Mouse (Mus musculus): ENCODE results near the gene Slc6a6. TPM values are rescaled to one million over a fixed set of nuclear protein-coding genes. Genes with fewer than 3 reads are reported as not detected.

Gene Slc6a6
- total RNA-seq, 2 experiments from 2014 or later, result 9.8 to 25.6 TPM

GRCm38 (mm10) chr6:91694610-91695009 lies 10.8 kb downstream of the Slc6a6 start:
- no peak for ATAC-seq (replicated peaks; ENCODE audit: low FRiP score, poor library complexity, severe bottlenecking)

GRCm38 (mm10) chr6:91698831-91699230 lies 15.0 kb downstream of the Slc6a6 start:
- ATAC-seq (replicated peaks; ENCODE audit: low FRiP score, poor library complexity, severe bottlenecking), result no peak

- no peak for ATAC-seq (replicated peaks; ENCODE audit: low FRiP score, poor library complexity, severe bottlenecking)
These were observed 15.8 kb downstream of the Slc6a6 start for GRCm38 (mm10) chr6:91699482-91700200.

GRCm38 (mm10) chr6:91700823-91701621 lies 17.2 kb downstream of the Slc6a6 start:
- ATAC-seq (replicated peaks; ENCODE audit: low FRiP score, poor library complexity, severe bottlenecking), result no peak

GRCm38 (mm10) chr6:91703459-91703858 lies 19.6 kb downstream of the Slc6a6 start:
- no peak for ATAC-seq (replicated peaks; ENCODE audit: low FRiP score, poor library complexity, severe bottlenecking)

- ATAC-seq (replicated peaks; ENCODE audit: low FRiP score, poor library complexity, severe bottlenecking), result no peak
These were observed 20.6 kb downstream of the Slc6a6 start for GRCm38 (mm10) chr6:91704446-91704845.

- ATAC-seq (replicated peaks; ENCODE audit: low FRiP score, poor library complexity, severe bottlenecking), result no peak
These were observed 21.8 kb downstream of the Slc6a6 start for GRCm38 (mm10) chr6:91705651-91706050.

- no peak for ATAC-seq (replicated peaks; ENCODE audit: low FRiP score, poor library complexity, severe bottlenecking)
These were observed 22.4 kb downstream of the Slc6a6 start for GRCm38 (mm10) chr6:91706072-91706776.

- no peak for ATAC-seq (replicated peaks; ENCODE audit: low FRiP score, poor library complexity, severe bottlenecking)
These were observed 23.5 kb downstream of the Slc6a6 start for GRCm38 (mm10) chr6:91707276-91707885.

- no peak for ATAC-seq (replicated peaks; ENCODE audit: low FRiP score, poor library complexity, severe bottlenecking)
These were observed 24.2 kb downstream of the Slc6a6 start for GRCm38 (mm10) chr6:91707886-91708564.

- ATAC-seq (replicated peaks; ENCODE audit: low FRiP score, poor library complexity, severe bottlenecking), result no peak
These were observed 25.1 kb downstream of the Slc6a6 start for GRCm38 (mm10) chr6:91708919-91709318.

- ATAC-seq (replicated peaks; ENCODE audit: low FRiP score, poor library complexity, severe bottlenecking), result no peak
These were observed 26.6 kb downstream of the Slc6a6 start for GRCm38 (mm10) chr6:91710345-91710930.

GRCm38 (mm10) chr6:91712097-91712854 lies 28.4 kb downstream of the Slc6a6 start:
- no peak for ATAC-seq (replicated peaks; ENCODE audit: low FRiP score, poor library complexity, severe bottlenecking)

- ATAC-seq (replicated peaks; ENCODE audit: low FRiP score, poor library complexity, severe bottlenecking), result no peak
These were observed 29.0 kb downstream of the Slc6a6 start for GRCm38 (mm10) chr6:91712855-91713331.

- ATAC-seq (replicated peaks; ENCODE audit: low FRiP score, poor library complexity, severe bottlenecking), result no peak
These were observed 29.6 kb downstream of the Slc6a6 start for GRCm38 (mm10) chr6:91713370-91713896.

GRCm38 (mm10) chr6:91715023-91715422 lies 31.2 kb downstream of the Slc6a6 start:
- ATAC-seq (replicated peaks; ENCODE audit: low FRiP score, poor library complexity, severe bottlenecking), result no peak

- no peak for ATAC-seq (replicated peaks; ENCODE audit: low FRiP score, poor library complexity, severe bottlenecking)
These were observed 32.3 kb downstream of the Slc6a6 start for GRCm38 (mm10) chr6:91715988-91716810.
